Comparison of ENCODE assay signal across 22 mouse cellular contexts in the genomic region with DNA sequence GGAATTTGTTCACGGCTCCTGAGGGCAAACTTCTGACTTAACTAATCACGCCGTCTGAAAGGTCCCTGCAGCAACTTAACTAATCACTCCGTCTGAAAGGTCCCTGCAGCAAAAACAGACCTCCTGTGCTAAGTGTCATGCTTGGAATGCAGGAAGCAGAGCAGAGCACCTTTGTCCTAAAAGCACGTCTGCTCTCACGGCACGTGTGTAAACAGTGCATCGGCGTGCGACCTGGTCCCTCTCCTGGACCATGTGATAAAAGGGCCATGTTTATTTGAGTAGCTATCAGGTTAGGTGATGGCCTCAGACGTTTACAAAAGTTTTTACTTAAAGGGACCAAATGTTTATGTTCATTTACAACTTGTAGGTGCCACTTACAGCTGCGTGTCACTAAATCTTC.
DNase-seq lines count a peak whose midpoint lies in the region; ATAC-seq and TF ChIP-seq lines count a peak whose summit lies in the region.
"Had no signal": no experiment of that assay in that cellular context is flagged by ENCODE, and none has a peak within 500 bp of the region (broad histone marks: within the 10 kb centered on the region; RNA-seq: fewer than 3 reads in every experiment).

No protein-coding gene starts in this region.

- no peak for TF ChIP-seq CTCF in intestine, postnatal 0 days (IDR thresholded peaks at IDR 0.05; ENCODE audit: low read depth)
- TF ChIP-seq CTCF in MEL (IDR thresholded peaks at IDR 0.05 in 2 of 3, conservative IDR thresholded peaks at IDR 0.05 in 1 of 3; ENCODE audit: control insufficient read depth in 1 of 3, insufficient read depth in 1 of 3, low read depth in 2 of 3, low read length in 3 of 3, poor library complexity in 1 of 3, severe bottlenecking in 1 of 3), result no peak

- TF ChIP-seq EP300 in MEL (IDR thresholded peaks at IDR 0.05; ENCODE audit: low read depth in 1 of 2, low read length in 2 of 2), result no peak

- no peak overlapping the region for H3K4me2 ChIP-seq in intestine, embryonic 15.5 days (replicated peaks)
- no peak overlapping the region for H3K4me2 ChIP-seq in intestine, postnatal 0 days (replicated peaks; ENCODE audit: low read depth)
- no peak overlapping the region for H3K4me2 ChIP-seq in stomach, embryonic 15.5 days
- H3K4me2 ChIP-seq: kidney, embryonic 15.5 days; liver, embryonic 13.5 days had no signal

- no peaks in the 10 kb centered on the region for H3K9me3 ChIP-seq in intestine, embryonic 15.5 days
- H3K9me3 ChIP-seq in intestine, postnatal 0 days (ENCODE audit: control insufficient read depth), result no peaks in the 10 kb centered on the region
- H3K9me3 ChIP-seq in MEL (replicated peaks; ENCODE audit: insufficient read depth, low read length), result no peaks in the 10 kb centered on the region
- H3K9me3 ChIP-seq in embryonic facial prominence, embryonic 10.5 days, result no peaks in the 10 kb centered on the region
- no peaks in the 10 kb centered on the region for H3K9me3 ChIP-seq in stomach, embryonic 15.5 days
- H3K9me3 ChIP-seq: forebrain, embryonic 10.5 days; kidney, embryonic 15.5 days; liver, embryonic 13.5 days; midbrain, embryonic 10.5 days had no signal

- peak; percentile 49; the same call in 1 of the 2 replicates for ATAC-seq in intestine, embryonic 15.5 days
- ATAC-seq in intestine, postnatal 0 days, result no peak
- peak; percentile 58; the same call in 1 of the 2 replicates for ATAC-seq in stomach, embryonic 15.5 days (ENCODE audit: insufficient read depth, low FRiP score, low read depth)

- no peak for TF ChIP-seq RAD21 in MEL (IDR thresholded peaks at IDR 0.05; ENCODE audit: low read depth, low read length)

- WGBS in intestine, embryonic 15.5 days, result 20% methylated on average over 12 of the region's 12 CpGs
- 24% methylated on average over 12 of the region's 12 CpGs for WGBS in intestine, postnatal 0 days
- WGBS in embryonic facial prominence, embryonic 10.5 days, result 50% methylated on average over 12 of the region's 12 CpGs
- 24% methylated on average over 12 of the region's 12 CpGs for WGBS in stomach, embryonic 15.5 days

- 0 out of 2 replicates have a peak, but pooled peaks cover 3% of the 10 kb centered on the region for H3K4me1 ChIP-seq in intestine, embryonic 15.5 days (replicated peaks)
- no peaks in the 10 kb centered on the region for H3K4me1 ChIP-seq in intestine, postnatal 0 days (replicated peaks; ENCODE audit: control insufficient read depth, insufficient read depth, low read length)
- H3K4me1 ChIP-seq in MEL (ENCODE audit: control insufficient read depth in 1 of 2, insufficient read depth in 2 of 2, low read length in 2 of 2), result peaks cover 2 to 11% of the 10 kb centered on the region in 2 experiments; a peak in 2 of 4 replicates
- peaks cover 35% of the 10 kb centered on the region for H3K4me1 ChIP-seq in embryonic facial prominence, embryonic 10.5 days
- H3K4me1 ChIP-seq in stomach, embryonic 15.5 days, result no peaks in the 10 kb centered on the region
- H3K4me1 ChIP-seq: midbrain, embryonic 10.5 days had no signal

- H3K4me3 ChIP-seq in intestine, embryonic 15.5 days (replicated peaks), result no peak overlapping the region
- H3K4me3 ChIP-seq in intestine, postnatal 0 days (ENCODE audit: low read depth, low read length), result no peak overlapping the region
- H3K4me3 ChIP-seq in MEL (ENCODE audit: control insufficient read depth in 1 of 2, insufficient read depth in 1 of 2, low read depth in 2 of 2, low read length in 2 of 2), result no peak overlapping the region
- no peak overlapping the region for H3K4me3 ChIP-seq in embryonic facial prominence, embryonic 10.5 days
- H3K4me3 ChIP-seq in stomach, embryonic 15.5 days (replicated peaks), result no peak overlapping the region
- H3K4me3 ChIP-seq: forebrain, embryonic 10.5 days; kidney, embryonic 15.5 days; left cerebral cortex, adult 2 months; liver, embryonic 13.5 days; midbrain, embryonic 10.5 days had no signal

- H3K9ac ChIP-seq in intestine, embryonic 15.5 days, result no peak overlapping the region
- no peak overlapping the region for H3K9ac ChIP-seq in intestine, postnatal 0 days (ENCODE audit: low read depth, low read length)
- H3K9ac ChIP-seq in MEL (ENCODE audit: control insufficient read depth, low read depth, low read length, poor library complexity, severe bottlenecking), result no peak overlapping the region
- no peak overlapping the region for H3K9ac ChIP-seq in stomach, embryonic 15.5 days
- H3K9ac ChIP-seq: kidney, embryonic 15.5 days; liver, embryonic 13.5 days had no signal

- no peak for TF ChIP-seq POLR2A in MEL (IDR thresholded peaks at IDR 0.05; ENCODE audit: control insufficient read depth in 1 of 2, insufficient read depth in 1 of 2, low read depth in 1 of 2, low read length in 2 of 2, poor library complexity in 1 of 2)

- no peak overlapping the region for H3K27ac ChIP-seq in intestine, embryonic 15.5 days
- H3K27ac ChIP-seq in intestine, postnatal 0 days (ENCODE audit: low read depth, low read length), result no peak overlapping the region
- no peak overlapping the region for H3K27ac ChIP-seq in MEL (ENCODE audit: control insufficient read depth, low read depth, low read length)
- no peak overlapping the region for H3K27ac ChIP-seq in embryonic facial prominence, embryonic 10.5 days (replicated peaks)
- H3K27ac ChIP-seq in stomach, embryonic 15.5 days, result no peak overlapping the region
- H3K27ac ChIP-seq: forebrain, embryonic 10.5 days; kidney, embryonic 15.5 days; left cerebral cortex, adult 2 months; liver, embryonic 13.5 days; midbrain, embryonic 10.5 days had no signal

- no peaks in the 10 kb centered on the region for H3K36me3 ChIP-seq in intestine, embryonic 15.5 days
- H3K36me3 ChIP-seq in intestine, postnatal 0 days (ENCODE audit: control insufficient read depth, insufficient read depth), result peaks cover 8% of the 10 kb centered on the region
- peaks cover 0 to 5% of the 10 kb centered on the region in 2 experiments; a peak in 1 of 4 replicates for H3K36me3 ChIP-seq in MEL (ENCODE audit: control insufficient read depth in 1 of 2, insufficient read depth in 2 of 2, low read length in 2 of 2)
- H3K36me3 ChIP-seq in embryonic facial prominence, embryonic 10.5 days (replicated peaks), result no peaks in the 10 kb centered on the region
- H3K36me3 ChIP-seq in stomach, embryonic 15.5 days, result no peaks in the 10 kb centered on the region
- H3K36me3 ChIP-seq: forebrain, embryonic 10.5 days; kidney, embryonic 15.5 days; liver, embryonic 13.5 days; midbrain, embryonic 10.5 days had no signal

- peak; percentile 25 for DNase-seq in MEL (ENCODE audit: low read depth, low spot score)
- peak; percentile 36 for DNase-seq in embryonic facial prominence, embryonic 10.5 days (ENCODE audit: low spot score)
- DNase-seq in thymus, postnatal 14 days, result no peak
- no peak for DNase-seq in spleen, adult 12 weeks (ENCODE audit: low spot score)
- DNase-seq: adrenal gland, adult 2 months; cerebellum, adult 8-10 months; gastrocnemius, postnatal 10 days; heart, adult 18-20 months; heart, postnatal 10 days; kidney, postnatal 4 days; layer of hippocampus, adult 9-11 months; left cerebral cortex, postnatal 4 days; liver, embryonic 13.5 days; retina, postnatal 1 day; thymus, postnatal 4 days had no signal

- H3K27me3 ChIP-seq in intestine, embryonic 15.5 days (replicated peaks), result no peaks in the 10 kb centered on the region
- H3K27me3 ChIP-seq in intestine, postnatal 0 days (replicated peaks; ENCODE audit: control insufficient read depth, insufficient read depth, low read length), result no peaks in the 10 kb centered on the region
- H3K27me3 ChIP-seq in MEL (ENCODE audit: control insufficient read depth in 1 of 2, insufficient read depth in 2 of 2, low read length in 2 of 2), result no peaks in the 10 kb centered on the region
- no peaks in the 10 kb centered on the region for H3K27me3 ChIP-seq in embryonic facial prominence, embryonic 10.5 days (replicated peaks; ENCODE audit: low read depth, poor library complexity, severe bottlenecking)
- H3K27me3 ChIP-seq in stomach, embryonic 15.5 days (replicated peaks), result no peaks in the 10 kb centered on the region
- H3K27me3 ChIP-seq: kidney, embryonic 15.5 days; liver, embryonic 13.5 days had no signal

- H3K79me2 ChIP-seq in MEL (ENCODE audit: control insufficient read depth, insufficient read depth, low read length, poor library complexity), result no peaks in the 10 kb centered on the region

TF ChIP-seq in MEL, 35 proteins besides CTCF, POLR2A, EP300 and RAD21:
- TF ChIP-seq GABPA (IDR thresholded peaks at IDR 0.05; ENCODE audit: low read depth, low read length) (no peak), MAZ (IDR thresholded peaks at IDR 0.05; ENCODE audit: low read depth, low read length) (no peak), TAL1 (IDR thresholded peaks at IDR 0.05; ENCODE audit: low read length) (no peak), E2F4 (IDR thresholded peaks at IDR 0.05; ENCODE audit: borderline replicate concordance, low read depth, low read length) (no peak), TBP (IDR thresholded peaks at IDR 0.05; ENCODE audit: low read depth, low read length) (no peak), NRF1 (IDR thresholded peaks at IDR 0.05; ENCODE audit: insufficient read depth, low read depth, low read length, poor library complexity, severe bottlenecking) (no peak), KAT2A (conservative IDR thresholded peaks at IDR 0.05; ENCODE audit: low read depth, low read length) (no peak), ELF1 (IDR thresholded peaks at IDR 0.05; ENCODE audit: low read depth, low read length) (no peak), MYC (IDR thresholded peaks at IDR 0.05; ENCODE audit: low read depth, low read length) (no peak), ZMIZ1 (IDR thresholded peaks at IDR 0.05; ENCODE audit: low read depth, low read length) (no peak), ZKSCAN1 (IDR thresholded peaks at IDR 0.05; ENCODE audit: low read depth, low read length) (no peak), JUND (IDR thresholded peaks at IDR 0.05; ENCODE audit: low read depth, low read length) (no peak), SMC3 (IDR thresholded peaks at IDR 0.05; ENCODE audit: low read depth, low read length) (no peak), GATA1 (IDR thresholded peaks at IDR 0.05; ENCODE audit: low read depth, low read length) (no peak), ZNF384 (IDR thresholded peaks at IDR 0.05; ENCODE audit: low read depth, low read length) (no peak), MYB (IDR thresholded peaks at IDR 0.05; ENCODE audit: low read depth, low read length) (no peak), SIN3A (IDR thresholded peaks at IDR 0.05; ENCODE audit: low read length) (no peak)
TF ChIP-seq in MEL: peak in this region for 0.

Comparison
In these comparisons a context has a peak if more than half of its experiments do, and no peak if none do; other contexts are left out.
1. DNase-seq: peak in MEL (single experiment) and embryonic facial prominence, embryonic 10.5 days (single experiment); none in thymus, postnatal 14 days (single experiment) and spleen, adult 12 weeks (single experiment).